Mouse (Mus musculus) erythroblast, embryonic 14.5 days (primary cell): Measurements from ENCODE around the gene Tulp1. TPM values are rescaled to one million over a fixed set of nuclear protein-coding genes. Genes with fewer than 3 reads are reported as not detected.
"Not testable (repeated sequence)": the region's sequence is repeated elsewhere in the genome, so short reads cannot be mapped to it uniquely, and the experiment has no call there.

Source experiments
- H3K27me3 ChIP-seq: 2 replicates; pipeline ENCODE4 v1.6.1; 2012; ENCODE audit warnings: inconsistent platforms; ENCODE audit not compliant: control insufficient read depth
- H3K36me3 ChIP-seq: 2 replicates; pipeline ENCODE4 v1.6.1; 2012; ENCODE audit warnings: mild to moderate bottlenecking, inconsistent platforms; ENCODE audit not compliant: control insufficient read depth
- H3K4me1 ChIP-seq: 2 replicates; pipeline ENCODE4 v1.6.1; 2012; ENCODE audit warnings: inconsistent platforms; ENCODE audit not compliant: control insufficient read depth
- H3K4me3 ChIP-seq: replicated peaks from 2 replicates; pipeline ENCODE3; 2012; ENCODE audit warnings: moderate library complexity, mild to moderate bottlenecking, inconsistent platforms
- H3K9me3 ChIP-seq: 2 replicates; pipeline ENCODE4 v1.6.1; 2012; ENCODE audit warnings: low read length, inconsistent platforms, mixed read lengths; ENCODE audit not compliant: control insufficient read depth
- GATA1 ChIP-seq: IDR thresholded peaks from 2 replicates; pipeline ENCODE4 v1.6.1; 2012; ENCODE audit warnings: low read length, inconsistent platforms, mixed read lengths
- TAL1 ChIP-seq: IDR thresholded peaks from 3 replicates; pipeline ENCODE4 v1.6.1; 2012; ENCODE audit warnings: low read length, inconsistent platforms, mixed read lengths
- polyA plus RNA-seq: library from polyadenylated mRNA; stranded (reverse); fragments of >175 nt; gene quantifications from 2 replicates; pipeline ENCODE4 v1.2.3, GENCODE M21; 2012

Gene Tulp1
- 0.19 and 0.26 TPM in 2 replicates for polyA plus RNA-seq

- H3K4me1 ChIP-seq, result peaks cover 5% of the 10 kb centered on the region
- H3K27me3 ChIP-seq, result peaks cover 64% of the 10 kb centered on the region
- H3K9me3 ChIP-seq, result no peaks in the 10 kb centered on the region
- no peaks in the 10 kb centered on the region for H3K36me3 ChIP-seq
- no peak within 1 kb of the TSS for H3K4me3 ChIP-seq
- TF ChIP-seq TAL1, result no peak
- TF ChIP-seq GATA1, result no peak
Observed at GRCm38 (mm10) chr17:28365122-28365521, at the start of gene Tulp1. TSS of gene Tulp1 (minus strand) at chr17:28365222.

- no peak for TF ChIP-seq TAL1
- no peak for TF ChIP-seq GATA1
- H3K9me3 ChIP-seq, result no peaks in the 10 kb centered on the region
- no peaks in the 10 kb centered on the region for H3K27me3 ChIP-seq
- no peak overlapping the region for H3K4me3 ChIP-seq
- no peaks in the 10 kb centered on the region for H3K4me1 ChIP-seq
- peaks cover 30% of the 10 kb centered on the region for H3K36me3 ChIP-seq
Observed at GRCm38 (mm10) chr17:28411381-28411960, 46.4 kb upstream of the Tulp1 start.

- H3K9me3 ChIP-seq, result no peaks in the 10 kb centered on the region
- no peaks in the 10 kb centered on the region for H3K27me3 ChIP-seq
- no peak overlapping the region for H3K4me3 ChIP-seq
- no peak for TF ChIP-seq GATA1
- TF ChIP-seq TAL1, result no peak
- H3K4me1 ChIP-seq, result no peaks in the 10 kb centered on the region
- peaks cover 36% of the 10 kb centered on the region for H3K36me3 ChIP-seq
Observed at GRCm38 (mm10) chr17:28410731-28411130, 45.7 kb upstream of the Tulp1 start.

- H3K27me3 ChIP-seq, result no peaks in the 10 kb centered on the region
- no peaks in the 10 kb centered on the region for H3K4me1 ChIP-seq
- H3K9me3 ChIP-seq, result no peaks in the 10 kb centered on the region
- no peak overlapping the region for H3K4me3 ChIP-seq
- TF ChIP-seq TAL1, result no peak
- no peak for TF ChIP-seq GATA1
- H3K36me3 ChIP-seq, result peaks cover 34% of the 10 kb centered on the region
Observed at GRCm38 (mm10) chr17:28408251-28408918, 43.4 kb upstream of the Tulp1 start.

- Histone ChIP-seq H3K4me3 (no peak overlapping the region), H3K9me3 (no peaks in the 10 kb centered on the region), H3K4me1 (no peaks in the 10 kb centered on the region), H3K27me3 (no peaks in the 10 kb centered on the region), H3K36me3 (peaks cover 31% of the 10 kb centered on the region)
- no peak for TF ChIP-seq TAL1
- TF ChIP-seq GATA1, result no peak
Observed at GRCm38 (mm10) chr17:28407418-28408250, 42.6 kb upstream of the Tulp1 start.

GRCm38 (mm10) chr17:28406471-28406870 is 41.4 kb upstream of the Tulp1 start:
- H3K27me3 ChIP-seq, result no peaks in the 10 kb centered on the region
- no peaks in the 10 kb centered on the region for H3K4me1 ChIP-seq
- H3K4me3 ChIP-seq, result no peak overlapping the region
- TF ChIP-seq TAL1 (no peak), GATA1 (no peak)
- peaks cover 35% of the 10 kb centered on the region for H3K36me3 ChIP-seq
- no peaks in the 10 kb centered on the region for H3K9me3 ChIP-seq

- not testable (repeated sequence) for H3K27me3 ChIP-seq, H3K4me3 ChIP-seq, H3K9me3 ChIP-seq, H3K4me1 ChIP-seq
- peaks cover 33% of the 10 kb centered on the region for H3K36me3 ChIP-seq
Observed at GRCm38 (mm10) chr17:28404745-28405144, 39.7 kb upstream of the Tulp1 start.

- no peak for TF ChIP-seq GATA1
- TF ChIP-seq TAL1, result no peak
- H3K36me3 ChIP-seq, result peaks cover 33% of the 10 kb centered on the region
- H3K9me3 ChIP-seq, result no peaks in the 10 kb centered on the region
- no peaks in the 10 kb centered on the region for H3K4me1 ChIP-seq
- no peak overlapping the region for H3K4me3 ChIP-seq
- no peaks in the 10 kb centered on the region for H3K27me3 ChIP-seq
Observed at GRCm38 (mm10) chr17:28404301-28404700, 39.3 kb upstream of the Tulp1 start.

- Histone ChIP-seq H3K4me1 (0 out of 2 replicates have a peak, but pooled peaks cover 1% of the 10 kb centered on the region), H3K27me3 (peaks cover 7% of the 10 kb centered on the region), H3K4me3 (no peak overlapping the region), H3K36me3 (peaks cover 3% of the 10 kb centered on the region; the same call in 1 of the 2 replicates), H3K9me3 (no peaks in the 10 kb centered on the region)
- no peak for TF ChIP-seq TAL1
- no peak for TF ChIP-seq GATA1
Observed at GRCm38 (mm10) chr17:28394994-28395393, 30.0 kb upstream of the Tulp1 start.
